9 mouse cellular contexts compared by ENCODE assay signal in genomic region chr3:97879222-97879621, GRCm38 (mm10). TPM values are rescaled to one million over a fixed set of nuclear protein-coding genes. Genes with fewer than 3 reads are reported as not detected.
DNase-seq lines count a peak whose midpoint lies in the region; ATAC-seq and TF ChIP-seq lines count a peak whose summit lies in the region.
"Had no signal": no experiment of that assay in that cellular context is flagged by ENCODE, and none has a peak within 500 bp of the region (broad histone marks: within the 10 kb centered on the region; RNA-seq: fewer than 3 reads in every experiment).

No protein-coding gene starts in this region.

- DNase-seq in adrenal gland, adult 8-10 months = peak; percentile 35
- peak; percentile 77 for DNase-seq in embryo, embryonic 9.5 days (ENCODE audit: extremely low spot score)
- DNase-seq in limb, embryonic 10.5 days (ENCODE audit: low spot score) = peak; percentile 83
- peak; percentile 73 for DNase-seq in thymus, adult 2 months

- WGBS in intestine, postnatal 0 days = 9% methylated on average over 5 of the region's 5 CpGs
- 12% methylated on average over 5 of the region's 5 CpGs for WGBS in intestine, embryonic 16.5 days
- 21% methylated on average over 5 of the region's 5 CpGs for WGBS in hindbrain, embryonic 13.5 days
- 22% methylated on average over 5 of the region's 5 CpGs for WGBS in limb, embryonic 10.5 days
- 8% methylated on average over 5 of the region's 5 CpGs for WGBS in thymus, adult 2 months

- no peaks in the 10 kb centered on the region for H3K9me3 ChIP-seq in intestine, postnatal 0 days (ENCODE audit: control insufficient read depth)
- no peaks in the 10 kb centered on the region for H3K9me3 ChIP-seq in intestine, embryonic 16.5 days (ENCODE audit: control insufficient read depth, low read length)
- H3K9me3 ChIP-seq in hindbrain, embryonic 13.5 days = no peaks in the 10 kb centered on the region
- H3K9me3 ChIP-seq in limb, embryonic 10.5 days (replicated peaks) = no peaks in the 10 kb centered on the region
- H3K9me3 ChIP-seq: lung, embryonic 15.5 days had no signal

- H3K27ac ChIP-seq in intestine, postnatal 0 days (ENCODE audit: low read depth, low read length) = no peak overlapping the region
- H3K27ac ChIP-seq in intestine, embryonic 16.5 days (ENCODE audit: low read length) = no peak overlapping the region
- H3K27ac ChIP-seq in hindbrain, embryonic 13.5 days = no peak overlapping the region
- no peak overlapping the region for H3K27ac ChIP-seq in limb, embryonic 10.5 days
- no peak overlapping the region for H3K27ac ChIP-seq in thymus, adult 2 months (ENCODE audit: control insufficient read depth, insufficient read depth, low read length)
- H3K27ac ChIP-seq: lung, embryonic 15.5 days had no signal

- H3K36me3 ChIP-seq in intestine, postnatal 0 days (ENCODE audit: control insufficient read depth, insufficient read depth) = no peaks in the 10 kb centered on the region
- no peaks in the 10 kb centered on the region for H3K36me3 ChIP-seq in intestine, embryonic 16.5 days (ENCODE audit: control insufficient read depth, insufficient read depth, low read length)
- no peaks in the 10 kb centered on the region for H3K36me3 ChIP-seq in hindbrain, embryonic 13.5 days
- H3K36me3 ChIP-seq in limb, embryonic 10.5 days = no peaks in the 10 kb centered on the region
- H3K36me3 ChIP-seq in thymus, adult 2 months (ENCODE audit: control insufficient read depth, insufficient read depth, low read length) = no peaks in the 10 kb centered on the region
- H3K36me3 ChIP-seq: lung, embryonic 15.5 days had no signal

- no peak overlapping the region for H3K4me3 ChIP-seq in intestine, postnatal 0 days (ENCODE audit: low read depth, low read length)
- no peak overlapping the region for H3K4me3 ChIP-seq in intestine, embryonic 16.5 days (ENCODE audit: low read length)
- H3K4me3 ChIP-seq in hindbrain, embryonic 13.5 days = no peak overlapping the region
- H3K4me3 ChIP-seq in limb, embryonic 10.5 days = no peak overlapping the region
- no peak overlapping the region for H3K4me3 ChIP-seq in thymus, adult 2 months (ENCODE audit: control insufficient read depth, insufficient read depth, low read length)
- H3K4me3 ChIP-seq: lung, embryonic 15.5 days had no signal

- no peak for TF ChIP-seq POLR2A in thymus, adult 2 months (IDR thresholded peaks at IDR 0.05; ENCODE audit: control insufficient read depth, extremely low read depth, insufficient read depth, low read length, poor library complexity)

- no peak for ATAC-seq in intestine, postnatal 0 days
- no peak for ATAC-seq in intestine, embryonic 16.5 days
- 0 out of 2 replicates have a peak, but pooled peaks have one; percentile 38 for ATAC-seq in hindbrain, embryonic 13.5 days (ENCODE audit: low FRiP score)
- peak; percentile 44; the same call in 1 of the 2 replicates for ATAC-seq in neutrophil, adult 5-6 weeks (ENCODE audit: extremely low read depth, insufficient number of reproducible peaks, low FRiP score, poor library complexity, severe bottlenecking)

- H3K9ac ChIP-seq in intestine, postnatal 0 days (ENCODE audit: low read depth, low read length) = no peak overlapping the region
- H3K9ac ChIP-seq in intestine, embryonic 16.5 days (ENCODE audit: low read depth, low read length) = no peak overlapping the region
- no peak overlapping the region for H3K9ac ChIP-seq in hindbrain, embryonic 13.5 days
- H3K9ac ChIP-seq: lung, embryonic 15.5 days had no signal

- TF ChIP-seq CTCF in intestine, postnatal 0 days (IDR thresholded peaks at IDR 0.05; ENCODE audit: low read depth) = peak; percentile 91
- TF ChIP-seq CTCF in thymus, adult 2 months (IDR thresholded peaks at IDR 0.05; ENCODE audit: borderline replicate concordance, control insufficient read depth, extremely low read depth, insufficient read depth, low read length, poor library complexity) = no peak

- no peaks in the 10 kb centered on the region for H3K4me1 ChIP-seq in intestine, postnatal 0 days (replicated peaks; ENCODE audit: control insufficient read depth, insufficient read depth, low read length)
- no peaks in the 10 kb centered on the region for H3K4me1 ChIP-seq in intestine, embryonic 16.5 days (ENCODE audit: control insufficient read depth, insufficient read depth, low read length)
- peaks cover 8% of the 10 kb centered on the region for H3K4me1 ChIP-seq in hindbrain, embryonic 13.5 days (replicated peaks)
- H3K4me1 ChIP-seq in limb, embryonic 10.5 days = peaks cover 32% of the 10 kb centered on the region
- no peaks in the 10 kb centered on the region for H3K4me1 ChIP-seq in thymus, adult 2 months (replicated peaks; ENCODE audit: control insufficient read depth, insufficient read depth, low read length)
- H3K4me1 ChIP-seq: lung, embryonic 15.5 days had no signal

- no peaks in the 10 kb centered on the region for H3K27me3 ChIP-seq in intestine, postnatal 0 days (replicated peaks; ENCODE audit: control insufficient read depth, insufficient read depth, low read length)
- no peaks in the 10 kb centered on the region; the same call in 1 of the 2 replicates for H3K27me3 ChIP-seq in intestine, embryonic 16.5 days (replicated peaks; ENCODE audit: control insufficient read depth, insufficient read depth, low read length)
- H3K27me3 ChIP-seq in hindbrain, embryonic 13.5 days = no peaks in the 10 kb centered on the region
- H3K27me3 ChIP-seq in limb, embryonic 10.5 days (ENCODE audit: low read depth, poor library complexity, severe bottlenecking) = no peaks in the 10 kb centered on the region
- no peaks in the 10 kb centered on the region for H3K27me3 ChIP-seq in thymus, adult 2 months (ENCODE audit: control insufficient read depth, insufficient read depth, low read length)
- H3K27me3 ChIP-seq: lung, embryonic 15.5 days had no signal

- no peak overlapping the region for H3K4me2 ChIP-seq in intestine, postnatal 0 days (replicated peaks; ENCODE audit: low read depth)
- no peak overlapping the region for H3K4me2 ChIP-seq in intestine, embryonic 16.5 days (ENCODE audit: low read depth, low read length)
- no peak overlapping the region for H3K4me2 ChIP-seq in hindbrain, embryonic 13.5 days
- H3K4me2 ChIP-seq: lung, embryonic 15.5 days had no signal

RNA-seq across cellular contexts. Expression of gene Pde4dip, which starts 9.3 kb away (rescaled TPM):
- 10.0 and 12.4 TPM in 2 replicates for polyA plus RNA-seq in intestine, postnatal 0 days (2015; fragmentation: Nextera tagmentation; extraction: Ambion mirVana)
- polyA plus RNA-seq in intestine, embryonic 16.5 days (2015; fragmentation: Nextera tagmentation; extraction: Ambion mirVana) = 20.2 and 21.2 TPM in 2 replicates
- total RNA-seq in adrenal gland, adult 8-10 months (2022) = 10 to 100 TPM; 24.3 to 30.4 (median 27.8) TPM
- polyA plus RNA-seq in hindbrain, embryonic 13.5 days (2015; fragmentation: Nextera tagmentation; extraction: Ambion mirVana) = 58.6 and 60.4 TPM in 2 replicates
- 15.6 and 22.8 TPM in 2 replicates for polyA plus RNA-seq in limb, embryonic 10.5 days (2016; fragmentation: Nextera tagmentation; extraction: Ambion mirVana)
- total RNA-seq in neutrophil, adult 5-6 weeks (2017) = 16.8 and 18.7 TPM in 2 replicates
- polyA plus RNA-seq in thymus, adult 2 months (2012; rRNA removed) = 18.7 and 56.2 TPM in 2 replicates

RNA-seq across cellular contexts. Expression of gene Sec22b, which starts 21.8 kb away (rescaled TPM):
- polyA plus RNA-seq in intestine, postnatal 0 days (2015; fragmentation: Nextera tagmentation; extraction: Ambion mirVana) = 226 and 228 TPM in 2 replicates
- 152 and 157 TPM in 2 replicates for polyA plus RNA-seq in intestine, embryonic 16.5 days (2015; fragmentation: Nextera tagmentation; extraction: Ambion mirVana)
- total RNA-seq in adrenal gland, adult 8-10 months (2022) = 100 to 1,000 TPM; 102 to 214 (median 143) TPM
- 103 and 105 TPM in 2 replicates for polyA plus RNA-seq in hindbrain, embryonic 13.5 days (2015; fragmentation: Nextera tagmentation; extraction: Ambion mirVana)
- 121 and 139 TPM in 2 replicates for polyA plus RNA-seq in limb, embryonic 10.5 days (2016; fragmentation: Nextera tagmentation; extraction: Ambion mirVana)
- 35.7 and 42.1 TPM in 2 replicates for total RNA-seq in neutrophil, adult 5-6 weeks (2017)
- 35.2 and 36.6 TPM in 2 replicates for polyA plus RNA-seq in thymus, adult 2 months (2012; rRNA removed)

Comparison
In these comparisons a context has a peak if more than half of its experiments do, and no peak if none do; other contexts are left out.
1. ATAC-seq: peak in hindbrain, embryonic 13.5 days (single experiment) and neutrophil, adult 5-6 weeks (single experiment); none in intestine, postnatal 0 days (single experiment) and intestine, embryonic 16.5 days (single experiment).
2. Peak in every context shown above with its lines, with median percentiles within 50 percentile points of each other: DNase-seq.